Mouse (Mus musculus) heart, adult 2 months (tissue): ENCODE results near the gene Pard6a.

Source experiments
- CTCF ChIP-seq: fragments of 200-600 bp; IDR thresholded peaks from 2 replicates; pipeline ENCODE4 v1.8.1; 2022; ENCODE audit warnings: antibody characterized with exemption, mild to moderate bottlenecking, moderate library complexity
- EP300 ChIP-seq: fragments of 200-500 bp; IDR thresholded peaks from 2 replicates; pipeline ENCODE4 v1.6.1; 2011; ENCODE audit warnings: low read depth, low read length, control low read depth; ENCODE audit not compliant: insufficient read depth

DNA sequence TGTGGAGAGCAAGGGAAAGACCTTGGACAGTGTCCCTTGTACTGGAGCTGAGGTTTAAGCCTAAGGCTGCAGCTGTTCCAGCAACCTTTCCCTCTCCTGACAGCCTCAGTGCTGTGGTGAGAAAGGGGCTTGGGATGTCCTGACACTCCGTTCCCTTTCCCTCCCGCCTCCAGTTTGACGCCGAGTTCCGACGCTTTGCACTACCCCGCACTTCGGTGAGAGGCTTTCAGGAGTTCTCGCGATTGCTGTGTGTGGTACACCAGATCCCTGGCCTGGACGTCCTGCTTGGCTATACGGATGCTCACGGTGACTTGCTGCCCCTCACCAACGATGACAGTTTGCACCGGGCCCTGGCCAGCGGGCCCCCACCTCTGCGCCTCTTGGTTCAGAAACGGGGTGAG is 1.1 kb downstream of the Pard6a start:
- TF ChIP-seq CTCF, result no peak
- TF ChIP-seq EP300, result no peak
